Mouse (Mus musculus): ENCODE data around the gene Gm20388. TPM values are rescaled to one million over a fixed set of nuclear protein-coding genes. Genes with fewer than 3 reads are reported as not detected.
A peak's percentile ranks its signal among the peaks of the same experiment; 100 is the strongest.

Gm20388 gene
- total and polyA plus RNA-seq, 2 experiments from 2014 or later, result 51.3 TPM; not detected in 1

- ATAC-seq, result no peak
- WGBS, result 76% methylated on average over 14 of the region's 14 CpGs
- H3K9me3 ChIP-seq (ENCODE audit: low read length), result no peaks in the 10 kb centered on the region
- H3K4me2 ChIP-seq (ENCODE audit: low read depth), result no peak overlapping the region
- no peaks in the 10 kb centered on the region for H3K27me3 ChIP-seq (ENCODE audit: insufficient read depth, low read length)
- H3K36me3 ChIP-seq (ENCODE audit: insufficient read depth), result peaks cover 10% of the 10 kb centered on the region
- no peak for DNase-seq
- no peak overlapping the region for H3K4me3 ChIP-seq (ENCODE audit: low read depth, low read length)
- no peaks in the 10 kb centered on the region for H3K4me1 ChIP-seq (ENCODE audit: insufficient read depth)
- H3K27ac ChIP-seq (ENCODE audit: low read depth, low read length), result no peak overlapping the region
- no peak overlapping the region for H3K9ac ChIP-seq
- TF ChIP-seq CTCF (IDR thresholded peaks at IDR 0.05; ENCODE audit: low read depth), result peak; percentile 53
These were observed 2902.1 kb downstream of the Gm20388 start for GRCm38 (mm10) chr8:122812610-122813250.

DNA sequence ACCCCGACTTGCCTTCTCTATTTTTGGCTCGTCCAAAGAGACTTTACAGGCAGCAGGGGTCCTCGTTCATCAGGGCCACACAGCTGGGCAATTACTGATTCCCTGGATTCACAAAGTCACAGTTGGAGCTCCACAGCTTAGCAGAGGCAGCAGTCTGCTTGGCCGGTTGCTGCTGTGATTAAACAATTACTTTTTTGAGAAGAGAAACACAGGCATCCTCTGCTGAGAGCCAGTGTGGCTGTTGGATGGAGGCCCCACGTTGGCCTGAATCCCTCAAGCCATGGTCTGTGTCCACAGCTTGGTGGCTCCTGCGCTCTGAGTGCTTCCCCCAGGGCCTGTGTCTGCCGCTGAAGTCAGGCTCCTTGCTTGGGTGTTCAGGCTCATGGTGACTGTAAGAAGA is 2904.0 kb downstream of the Gm20388 start:
- H3K4me2 ChIP-seq (ENCODE audit: low read depth), result no peak overlapping the region
- 6% methylated on average over 7 of the region's 7 CpGs for WGBS
- no peak overlapping the region for H3K4me3 ChIP-seq (ENCODE audit: low read depth, low read length)
- H3K27ac ChIP-seq (ENCODE audit: low read depth, low read length), result 0 out of 2 replicates have a peak overlapping the region, but pooled peaks have one; percentile 24
- DNase-seq (peak; percentile 40), ATAC-seq (peak; percentile 54; the same call in 1 of the 2 replicates)
- no peaks in the 10 kb centered on the region for H3K4me1 ChIP-seq (ENCODE audit: insufficient read depth)
- TF ChIP-seq CTCF (IDR thresholded peaks at IDR 0.05; ENCODE audit: low read depth), result no peak
- H3K27me3 ChIP-seq (ENCODE audit: insufficient read depth, low read length), result no peaks in the 10 kb centered on the region
- H3K36me3 ChIP-seq (ENCODE audit: insufficient read depth), result peaks cover 10% of the 10 kb centered on the region
- H3K9ac ChIP-seq, result no peak overlapping the region
- H3K9me3 ChIP-seq (ENCODE audit: low read length), result no peaks in the 10 kb centered on the region

DNA sequence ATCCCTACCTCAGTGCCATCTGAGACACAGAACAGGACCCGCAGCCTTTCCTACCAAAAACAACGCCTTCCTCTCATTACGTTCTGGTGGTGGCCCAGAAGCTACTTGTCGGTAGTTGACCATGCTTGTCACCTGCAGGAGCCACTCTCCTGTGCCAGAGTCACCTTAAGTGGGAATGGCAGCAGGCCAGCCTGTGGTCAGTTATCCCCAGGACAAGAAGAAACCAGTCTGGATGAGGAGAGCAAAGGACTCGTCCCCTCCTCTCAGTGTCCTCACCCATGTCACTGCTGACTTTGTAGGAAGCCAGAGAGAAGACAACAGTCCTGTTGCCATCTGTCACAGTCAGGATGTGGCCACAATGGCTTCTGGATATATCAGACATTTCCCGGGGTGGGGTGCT is 2906.3 kb downstream of the Gm20388 start:
- Histone ChIP-seq H3K4me1 (ENCODE audit: insufficient read depth) (no peaks in the 10 kb centered on the region), H3K36me3 (ENCODE audit: insufficient read depth) (peaks cover 5% of the 10 kb centered on the region; the same call in 1 of the 2 replicates), H3K4me2 (ENCODE audit: low read depth) (no peak overlapping the region), H3K27ac (ENCODE audit: low read depth, low read length) (no peak overlapping the region), H3K4me3 (ENCODE audit: low read depth, low read length) (no peak overlapping the region), H3K9me3 (ENCODE audit: low read length) (no peaks in the 10 kb centered on the region), H3K27me3 (ENCODE audit: insufficient read depth, low read length) (no peaks in the 10 kb centered on the region), H3K9ac (no peak overlapping the region)
- 90% methylated on average over 6 of the region's 6 CpGs for WGBS
- no peak for TF ChIP-seq CTCF (IDR thresholded peaks at IDR 0.05; ENCODE audit: low read depth)
- no peak for DNase-seq
- no peak for ATAC-seq

DNA sequence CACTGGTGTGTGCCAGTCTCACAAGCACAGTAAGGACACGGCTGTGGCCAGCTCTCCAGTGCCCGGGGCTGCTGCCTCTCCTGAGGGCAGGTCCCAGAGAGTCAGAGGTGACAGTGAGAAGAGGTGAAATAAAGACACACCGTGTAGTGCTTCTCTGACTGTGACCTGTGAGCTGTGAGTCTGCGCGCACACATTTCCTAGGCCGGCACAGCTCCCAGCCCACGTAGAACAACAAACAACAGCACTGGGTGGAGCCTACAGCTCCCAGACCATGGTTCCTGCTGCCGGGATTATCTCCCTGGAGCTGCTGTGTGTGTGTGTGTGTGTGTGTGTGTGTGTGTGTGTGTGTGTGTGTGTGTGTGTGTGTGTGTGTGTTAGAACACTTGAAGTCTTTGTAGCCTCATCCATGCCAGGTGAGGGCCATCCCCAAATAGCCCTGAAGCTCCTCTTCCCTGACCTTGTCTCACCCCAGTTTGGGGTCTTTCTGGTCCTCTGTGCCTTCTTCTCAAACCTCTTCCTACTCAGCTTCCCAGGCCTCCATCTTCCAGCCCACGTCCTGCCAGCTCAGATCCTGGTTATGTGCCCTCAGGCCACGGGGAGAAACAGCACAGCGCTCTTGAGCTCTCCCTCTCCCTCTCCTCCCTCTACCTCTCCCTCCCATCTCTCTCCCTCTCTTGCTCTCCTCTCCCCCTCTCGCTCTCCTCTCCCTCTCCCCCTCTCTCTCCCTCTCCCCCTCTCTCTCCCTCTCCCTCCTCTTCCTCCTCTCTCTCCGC is 2907.3 kb downstream of the Gm20388 start:
- DNase-seq, result no peak
- H3K9me3 ChIP-seq (ENCODE audit: low read length), result no peaks in the 10 kb centered on the region
- H3K27me3 ChIP-seq (ENCODE audit: insufficient read depth, low read length), result no peaks in the 10 kb centered on the region
- no peak overlapping the region for H3K9ac ChIP-seq
- H3K4me1 ChIP-seq (ENCODE audit: insufficient read depth), result no peaks in the 10 kb centered on the region
- H3K27ac ChIP-seq (ENCODE audit: low read depth, low read length), result no peak overlapping the region
- H3K36me3 ChIP-seq (ENCODE audit: insufficient read depth), result peaks cover 5% of the 10 kb centered on the region; the same call in 1 of the 2 replicates
- ATAC-seq, result no peak
- 43% methylated on average over 13 of the region's 13 CpGs for WGBS
- H3K4me2 ChIP-seq (ENCODE audit: low read depth), result no peak overlapping the region
- H3K4me3 ChIP-seq (ENCODE audit: low read depth, low read length), result no peak overlapping the region
- no peak for TF ChIP-seq CTCF (IDR thresholded peaks at IDR 0.05; ENCODE audit: low read depth)

DNA sequence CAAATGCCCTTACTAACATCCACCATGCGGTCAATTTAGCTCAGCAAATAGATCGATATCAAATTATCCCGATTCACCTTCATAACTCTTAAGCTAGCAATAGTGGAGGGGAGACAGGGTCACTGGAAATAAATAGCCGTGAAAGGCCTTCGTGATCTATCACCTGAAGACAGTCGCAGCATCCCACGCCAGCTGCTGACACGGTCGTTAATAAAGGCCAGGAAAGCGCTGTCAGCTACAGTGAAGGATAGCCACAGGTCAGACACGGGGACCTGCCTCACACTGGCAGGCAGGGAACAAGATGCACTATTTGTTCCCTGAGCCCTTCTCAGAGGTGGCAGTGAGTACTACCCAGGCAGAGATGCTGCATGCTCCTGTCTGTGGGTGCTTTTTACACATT is 2909.1 kb downstream of the Gm20388 start:
- no peak overlapping the region for H3K9ac ChIP-seq
- no peak for TF ChIP-seq CTCF (IDR thresholded peaks at IDR 0.05; ENCODE audit: low read depth)
- no peak overlapping the region for H3K4me3 ChIP-seq (ENCODE audit: low read depth, low read length)
- DNase-seq (no peak), ATAC-seq (no peak)
- no peaks in the 10 kb centered on the region for H3K9me3 ChIP-seq (ENCODE audit: low read length)
- WGBS, result 81% methylated on average over 11 of the region's 11 CpGs
- no peaks in the 10 kb centered on the region for H3K36me3 ChIP-seq (ENCODE audit: insufficient read depth)
- no peak overlapping the region for H3K4me2 ChIP-seq (ENCODE audit: low read depth)
- no peak overlapping the region for H3K27ac ChIP-seq (ENCODE audit: low read depth, low read length)
- H3K27me3 ChIP-seq (ENCODE audit: insufficient read depth, low read length), result no peaks in the 10 kb centered on the region
- 0 out of 2 replicates have a peak, but pooled peaks cover 2% of the 10 kb centered on the region for H3K4me1 ChIP-seq (ENCODE audit: insufficient read depth)

DNA sequence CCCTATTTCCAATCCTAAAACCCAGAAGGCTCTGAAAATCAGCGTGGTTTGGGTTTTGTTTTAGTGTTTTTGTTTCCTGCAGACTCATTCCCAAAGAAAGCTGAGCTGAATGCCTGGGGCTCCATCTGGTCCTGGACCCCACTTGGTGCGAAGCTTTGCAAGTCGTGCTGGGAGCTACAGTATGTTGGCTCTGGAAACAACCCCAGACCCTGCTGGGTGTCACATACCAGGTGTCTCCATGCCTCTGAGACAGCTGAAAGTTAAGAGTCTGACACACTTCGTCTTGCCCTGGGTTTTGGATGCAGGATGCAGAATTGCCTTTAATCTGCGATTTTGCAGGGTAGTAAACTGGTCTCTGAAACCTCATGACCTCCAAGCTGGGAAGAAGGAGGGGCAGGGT is 2913.9 kb downstream of the Gm20388 start:
- H3K4me3 ChIP-seq (ENCODE audit: low read depth, low read length), result no peak overlapping the region
- H3K27me3 ChIP-seq (ENCODE audit: insufficient read depth, low read length), result no peaks in the 10 kb centered on the region
- H3K27ac ChIP-seq (ENCODE audit: low read depth, low read length), result no peak overlapping the region
- DNase-seq (peak; percentile 69), ATAC-seq (peak; percentile 89)
- no peaks in the 10 kb centered on the region for H3K9me3 ChIP-seq (ENCODE audit: low read length)
- no peak overlapping the region for H3K4me2 ChIP-seq (ENCODE audit: low read depth)
- H3K4me1 ChIP-seq (ENCODE audit: insufficient read depth), result 0 out of 2 replicates have a peak, but pooled peaks cover 5% of the 10 kb centered on the region
- no peak for TF ChIP-seq CTCF (IDR thresholded peaks at IDR 0.05; ENCODE audit: low read depth)
- H3K36me3 ChIP-seq (ENCODE audit: insufficient read depth), result no peaks in the 10 kb centered on the region
- WGBS, result 18% methylated on average over 5 of the region's 5 CpGs
- no peak overlapping the region for H3K9ac ChIP-seq

DNA sequence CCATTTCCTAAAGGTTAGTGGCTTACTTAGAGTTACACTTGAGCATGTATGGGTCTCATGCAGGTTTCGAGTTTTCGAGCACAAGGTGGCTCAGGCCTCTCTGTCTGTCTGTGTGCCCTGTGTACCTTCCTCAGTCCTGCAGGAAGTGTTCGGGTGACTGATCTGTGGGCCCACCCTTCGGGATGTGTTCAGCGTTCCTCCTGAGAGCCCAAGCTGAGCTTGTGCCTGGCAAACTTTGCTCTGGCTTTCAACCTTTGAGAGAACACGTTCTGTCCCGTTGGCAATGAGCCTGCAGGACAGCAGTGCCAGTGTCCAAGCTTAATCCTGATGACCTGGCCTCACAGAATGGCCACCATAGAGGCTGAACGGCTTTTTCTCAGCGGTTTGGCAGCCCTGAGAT is 2914.3 kb downstream of the Gm20388 start:
- no peak overlapping the region for H3K27ac ChIP-seq (ENCODE audit: low read depth, low read length)
- peak; percentile 19; the same call in 1 of the 2 replicates for ATAC-seq
- H3K27me3 ChIP-seq (ENCODE audit: insufficient read depth, low read length), result no peaks in the 10 kb centered on the region
- H3K9me3 ChIP-seq (ENCODE audit: low read length), result no peaks in the 10 kb centered on the region
- no peak overlapping the region for H3K4me3 ChIP-seq (ENCODE audit: low read depth, low read length)
- no peak overlapping the region for H3K9ac ChIP-seq
- 0 out of 2 replicates have a peak, but pooled peaks cover 5% of the 10 kb centered on the region for H3K4me1 ChIP-seq (ENCODE audit: insufficient read depth)
- 67% methylated on average over 9 of the region's 9 CpGs for WGBS
- no peak for TF ChIP-seq CTCF (IDR thresholded peaks at IDR 0.05; ENCODE audit: low read depth)
- no peaks in the 10 kb centered on the region for H3K36me3 ChIP-seq (ENCODE audit: insufficient read depth)
- no peak for DNase-seq
- H3K4me2 ChIP-seq (ENCODE audit: low read depth), result no peak overlapping the region

Data from forebrain, postnatal 0 days (tissue).